Mouse (Mus musculus): Measurements from ENCODE around the gene Theg.

Gene Theg

DNA sequence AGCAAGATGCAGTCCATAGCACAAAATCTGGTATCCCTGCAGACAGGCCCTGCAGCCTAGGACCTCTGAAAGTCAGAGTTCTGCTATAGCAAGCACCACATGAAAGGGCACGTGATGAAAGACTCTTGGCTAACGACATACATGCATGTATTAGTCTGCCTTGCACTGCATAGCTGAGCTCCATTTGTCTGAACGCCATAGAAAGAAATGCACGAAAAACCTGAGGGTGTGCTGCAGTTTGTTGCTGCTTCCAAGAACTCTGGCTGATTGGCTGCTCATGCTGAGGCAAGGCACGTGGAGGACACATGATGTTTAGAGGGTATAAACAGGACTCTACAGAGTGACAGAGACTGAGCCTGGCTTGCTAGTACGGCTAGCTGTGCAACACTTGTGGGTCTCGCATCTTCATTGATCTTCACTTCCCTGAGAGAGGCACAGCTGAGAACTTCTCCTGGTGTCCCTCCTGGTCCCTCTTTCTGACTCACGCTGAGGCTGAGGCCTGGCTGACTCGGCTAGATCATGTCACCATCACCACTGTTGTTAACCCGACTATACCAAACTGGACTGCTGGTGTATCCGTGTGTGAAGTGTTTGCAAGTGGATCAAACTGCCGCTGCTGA, 50.6 kb downstream of the Theg start:
- no peak for DNase-seq (ENCODE audit: low spot score in 2 of 2)

DNA sequence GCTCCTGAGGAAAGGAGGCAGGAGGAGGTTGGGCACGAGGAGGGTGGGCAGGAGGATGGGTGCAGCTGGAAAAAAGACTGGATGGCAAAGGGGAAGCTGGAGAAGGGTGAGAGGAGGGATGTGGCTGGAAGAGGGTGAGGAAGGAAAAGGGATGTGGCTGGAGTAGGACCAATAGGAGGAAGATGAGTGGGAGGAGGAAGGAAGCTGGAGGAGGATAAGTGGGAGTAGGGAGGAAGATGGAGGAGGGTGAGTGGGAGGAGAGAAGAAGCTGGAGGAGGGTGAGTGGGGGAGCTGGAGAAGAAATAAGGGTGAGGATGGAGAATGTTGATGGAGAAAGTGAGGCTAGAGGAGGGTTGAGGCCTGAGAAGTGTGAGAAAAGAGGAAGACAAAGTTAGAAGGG, 51.7 kb downstream of the Theg start:
- DNase-seq (ENCODE audit: low spot score in 2 of 2), result no peak

DNA sequence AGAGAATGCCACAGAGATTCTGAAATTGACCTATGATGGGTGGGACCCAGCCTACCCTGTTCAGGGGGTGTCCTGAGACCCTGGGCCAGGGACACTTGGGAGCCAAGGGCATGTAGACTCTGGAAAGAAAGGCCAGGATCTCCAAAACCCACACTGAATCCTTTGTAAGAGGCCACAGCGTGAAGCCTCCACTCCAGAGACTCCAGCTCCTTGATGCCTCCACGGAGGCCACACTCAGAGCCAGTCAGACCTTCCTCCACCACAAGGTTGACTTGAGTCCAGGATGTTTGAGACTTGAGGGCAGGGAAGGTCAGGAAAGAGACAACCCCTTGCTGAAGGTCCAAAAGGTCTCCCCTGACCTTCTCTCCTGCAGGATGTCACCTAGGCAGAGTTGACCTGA, 52.7 kb downstream of the Theg start:
- DNase-seq (ENCODE audit: low spot score in 2 of 2), result no peak

DNA sequence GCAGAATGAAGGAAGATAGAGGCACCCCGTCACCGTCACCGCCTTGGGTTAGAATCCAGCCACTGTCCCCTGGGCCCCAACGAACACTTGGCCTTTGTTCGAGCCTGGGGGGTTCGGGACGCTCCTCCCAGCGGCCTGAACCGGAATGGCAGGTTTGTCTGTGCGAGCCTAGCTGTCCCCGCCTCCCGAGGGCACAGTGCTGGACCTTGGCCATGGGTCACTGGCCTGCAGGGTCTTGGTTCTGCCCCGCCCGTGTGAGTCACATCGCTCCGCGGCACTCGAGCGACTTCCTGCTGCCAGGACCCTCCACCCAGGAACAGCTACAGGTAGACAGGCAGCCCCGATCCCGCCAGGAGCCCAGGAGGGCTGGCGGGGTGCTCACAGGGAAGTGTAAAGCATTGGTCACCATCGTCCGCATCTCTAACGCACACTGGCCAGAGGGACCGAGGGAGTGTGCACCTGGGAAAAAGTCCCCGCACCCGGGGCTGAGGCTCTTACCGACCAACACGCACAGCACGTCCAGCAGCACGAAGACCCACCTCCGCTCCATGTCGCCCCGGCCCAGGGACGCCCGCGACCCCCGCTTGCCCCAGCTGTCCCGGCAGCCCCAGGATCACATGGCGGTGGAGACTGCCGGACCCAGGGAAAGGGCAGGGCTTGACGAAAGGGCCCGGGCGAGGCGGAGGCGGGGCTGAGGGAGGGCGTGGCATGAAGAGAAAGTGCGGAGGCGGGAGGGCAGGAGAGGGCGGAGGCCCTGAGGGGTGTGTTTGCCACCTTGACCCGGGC, 53.8 kb downstream of the Theg start, which contains the start of gene Plpp2:
Gene Plpp2 (minus strand): TSS at position 671 of the 786 bp plus-strand sequence.
- peak; percentile 78 to 86 for DNase-seq (ENCODE audit: low spot score in 2 of 2)

DNA sequence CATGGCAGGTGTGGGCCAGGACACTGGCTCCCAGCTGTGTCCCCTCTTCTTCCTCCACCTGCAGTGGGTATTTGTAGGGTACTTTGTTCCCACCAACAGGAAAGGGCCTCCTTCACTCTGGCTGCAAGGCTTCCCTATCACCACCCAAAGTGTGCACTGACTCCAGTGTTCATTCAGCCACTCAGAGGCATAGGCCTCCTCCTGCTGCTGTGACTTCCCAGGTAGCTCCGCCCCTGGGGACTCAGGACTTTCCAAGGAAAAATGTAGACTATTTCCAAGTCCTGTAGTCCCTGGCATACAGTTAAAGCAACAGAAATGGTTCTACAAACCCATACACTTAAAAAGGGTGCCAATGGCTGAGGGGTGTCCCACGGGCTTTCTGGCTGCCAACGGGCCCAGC, 54.5 kb downstream of the Theg start:
- DNase-seq (ENCODE audit: low spot score in 2 of 2), result no peak

DNA sequence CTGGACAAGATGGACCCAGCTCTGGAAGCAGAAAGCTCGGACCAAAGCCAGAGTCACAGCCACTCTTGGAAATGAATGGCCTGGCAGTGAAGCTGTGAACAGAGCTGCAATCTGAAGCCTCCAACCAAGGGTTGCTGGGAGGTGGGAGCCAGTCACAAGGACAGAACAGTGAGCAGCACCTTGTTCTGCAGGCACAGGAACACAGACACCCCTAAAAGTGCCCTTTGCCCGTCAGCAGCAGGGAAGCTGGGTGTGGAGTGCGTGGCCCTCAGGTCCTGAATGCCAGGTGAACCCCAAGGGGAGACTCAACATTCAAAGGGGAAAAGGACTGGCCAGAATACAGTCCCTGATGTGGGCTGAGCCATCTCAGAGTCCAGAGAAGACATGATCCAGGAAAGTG, 55.5 kb downstream of the Theg start:
- DNase-seq (ENCODE audit: low spot score in 2 of 2), result no peak

DNA sequence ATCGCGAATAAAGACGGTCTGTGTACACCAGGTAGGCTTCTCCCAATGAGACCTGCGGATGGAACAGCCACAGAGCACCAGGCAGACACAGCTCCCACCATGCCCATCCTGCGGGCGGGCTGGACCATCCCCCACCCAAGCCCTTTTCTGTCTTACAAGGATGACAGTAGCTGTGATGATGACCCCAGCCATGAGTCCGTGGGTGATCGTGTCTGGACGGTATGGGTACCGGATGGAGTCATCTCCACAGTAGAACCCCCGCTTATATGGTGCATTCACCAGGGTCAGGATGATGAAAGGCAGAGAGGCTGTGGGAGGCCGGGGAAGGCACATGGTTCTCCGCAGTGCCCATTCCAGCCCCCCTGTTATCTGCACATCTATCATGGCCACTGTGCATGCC, 56.4 kb downstream of the Theg start:
- DNase-seq (ENCODE audit: low spot score in 2 of 2), result no peak

DNA sequence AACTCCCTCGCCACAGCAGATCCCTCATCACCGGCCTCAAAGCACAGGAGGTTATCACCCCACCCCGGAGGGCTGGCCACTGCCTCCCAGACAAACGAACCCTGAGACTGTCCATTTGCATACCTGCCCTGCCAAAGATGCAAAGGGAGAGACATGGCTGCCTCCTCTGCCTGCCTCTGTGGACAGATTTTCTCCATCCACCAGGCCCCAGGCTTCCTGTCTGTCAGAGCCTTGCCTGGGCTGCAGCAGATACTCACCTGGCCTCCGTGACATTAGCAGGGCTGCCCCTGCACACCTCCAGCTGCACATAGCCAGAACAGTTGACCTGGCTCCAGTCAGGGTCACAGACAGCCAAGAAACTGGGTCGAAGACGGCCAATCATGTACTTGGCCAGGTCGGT, 56.9 kb downstream of the Theg start:
- no peak for DNase-seq (ENCODE audit: low spot score in 2 of 2)

DNA sequence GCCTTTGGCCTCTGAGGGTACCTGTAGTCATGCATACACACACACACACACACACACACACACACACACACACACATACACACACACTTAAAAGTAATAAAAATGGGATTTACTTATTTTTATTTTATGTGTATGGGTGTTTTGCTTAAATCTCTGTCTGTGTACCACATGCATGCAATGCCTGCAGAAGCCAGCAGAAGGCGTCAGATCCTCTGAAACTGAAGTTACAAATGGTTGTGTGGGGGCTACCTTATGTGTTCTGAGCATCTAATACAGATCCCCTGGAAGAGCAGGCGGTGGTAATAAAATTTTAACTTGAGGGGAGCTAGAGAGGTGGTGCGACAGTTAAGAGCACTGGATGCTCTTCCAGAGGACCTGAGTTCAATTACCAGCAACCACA, 59.0 kb downstream of the Theg start:
- no peak for DNase-seq (ENCODE audit: low spot score in 2 of 2)

DNA sequence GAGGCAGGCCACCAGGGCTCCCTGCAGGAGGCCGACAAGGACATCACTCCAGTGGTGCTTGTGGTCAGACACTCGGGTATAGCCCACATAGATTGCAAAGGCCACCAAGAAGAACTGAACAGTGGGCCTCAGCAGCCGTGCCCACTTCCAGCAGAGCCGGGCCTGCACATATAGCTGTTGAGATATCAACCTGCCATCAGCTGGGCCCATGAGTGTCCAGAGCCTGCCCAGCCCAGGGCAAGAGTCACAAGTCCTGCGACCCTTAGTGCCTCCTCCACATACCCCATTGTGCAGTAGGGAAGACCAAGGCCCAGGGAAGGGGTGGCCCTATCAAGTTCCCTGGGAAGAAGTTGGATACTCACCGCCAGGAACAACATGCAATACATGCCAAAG, 59.7 kb downstream of the Theg start:
- DNase-seq (ENCODE audit: low spot score in 2 of 2), result no peak

DNA sequence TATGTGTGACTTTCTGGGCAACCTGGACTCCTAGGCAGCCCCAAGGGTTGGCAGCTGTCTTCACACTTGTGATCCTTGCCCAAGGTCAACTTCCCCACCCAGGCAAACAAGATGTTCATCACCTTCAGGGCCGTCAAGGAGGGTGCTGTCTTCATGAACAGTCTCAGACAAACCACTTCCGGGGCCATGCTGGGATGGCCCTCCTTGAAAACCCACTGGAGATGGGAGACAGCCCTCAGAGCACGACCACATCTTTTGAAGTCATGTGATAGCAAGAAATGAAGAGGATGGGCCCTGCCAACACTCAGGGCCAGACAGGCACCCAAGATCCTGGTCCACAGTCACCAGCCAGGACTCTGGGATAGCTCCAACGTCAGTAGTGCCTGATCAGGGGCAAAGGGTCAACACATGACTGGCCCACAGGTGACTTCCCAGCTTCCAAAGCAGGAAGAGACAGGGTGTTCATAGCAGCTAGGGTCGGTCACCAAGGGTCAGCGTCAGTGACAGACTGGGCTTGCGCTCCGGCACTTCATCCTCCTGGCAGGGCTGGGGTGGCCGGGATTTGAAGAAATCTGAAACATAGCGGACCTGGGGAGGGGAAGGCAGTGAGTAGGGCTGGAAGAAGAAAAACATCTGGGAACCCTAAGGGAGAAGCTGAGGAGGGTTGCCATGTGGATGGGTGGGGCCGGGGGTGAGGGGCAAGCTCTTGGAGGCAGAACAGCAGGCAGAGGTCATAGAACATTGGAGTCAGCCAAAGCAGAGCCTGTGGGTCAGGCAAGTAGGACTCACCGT, 60.3 kb downstream of the Theg start:
- DNase-seq (ENCODE audit: low spot score in 2 of 2), result no peak

Data from urinary bladder, postnatal 36 days (tissue).